ENCODE assay signal across 31 mouse cellular contexts in genomic region chr15:50472626-50473025, GRCm38 (mm10).
"Had no signal": no experiment of that assay in that cellular context is flagged by ENCODE, and none has a peak within 500 bp of the region (broad histone marks: within the 10 kb centered on the region; RNA-seq: fewer than 3 reads in every experiment).

No protein-coding gene starts in this region.

- H3K27me3 ChIP-seq: limb, embryonic 12.5 days; limb, embryonic 13.5 days; limb, embryonic 15.5 days; liver, embryonic 12.5 days; liver, embryonic 13.5 days; liver, embryonic 15.5 days; lung, embryonic 15.5 days; megakaryocyte, embryonic 14.5 days; midbrain, embryonic 12.5 days; midbrain, embryonic 13.5 days; midbrain, embryonic 15.5 days had no signal

- H3K9ac ChIP-seq: limb, embryonic 12.5 days; limb, embryonic 13.5 days; limb, embryonic 15.5 days; liver, embryonic 12.5 days; liver, embryonic 13.5 days; liver, embryonic 14.5 days; liver, embryonic 15.5 days; liver, postnatal 0 days; lung, embryonic 14.5 days; lung, embryonic 15.5 days; midbrain, embryonic 12.5 days; midbrain, embryonic 13.5 days; midbrain, embryonic 15.5 days had no signal

- H3K4me3 ChIP-seq: limb, embryonic 10.5 days; limb, embryonic 12.5 days; limb, embryonic 13.5 days; limb, embryonic 15.5 days; liver, embryonic 12.5 days; liver, embryonic 13.5 days; liver, embryonic 15.5 days; lung, embryonic 15.5 days; megakaryocyte, embryonic 14.5 days; midbrain, embryonic 10.5 days; midbrain, embryonic 12.5 days; midbrain, embryonic 13.5 days; midbrain, embryonic 15.5 days; myocyte had no signal

- H3K9me3 ChIP-seq: limb, embryonic 10.5 days; limb, embryonic 12.5 days; limb, embryonic 13.5 days; limb, embryonic 15.5 days; liver, embryonic 12.5 days; liver, embryonic 13.5 days; liver, embryonic 15.5 days; lung, embryonic 15.5 days; megakaryocyte, embryonic 14.5 days; midbrain, embryonic 10.5 days; midbrain, embryonic 12.5 days; midbrain, embryonic 13.5 days; midbrain, embryonic 15.5 days had no signal

- DNase-seq: left cerebral cortex, postnatal 4 days; liver; liver, embryonic 13.5 days; liver, postnatal 0 days; lung, adult 18-20 months; lung, adult 2 months; lung, embryonic 14.5 days; lung, postnatal 10 days; lung, postnatal 14 days; lung, postnatal 36 days; lung, postnatal 4 days; midbrain, embryonic 14.5 days had no signal

- H3K4me2 ChIP-seq: limb, embryonic 12.5 days; limb, embryonic 13.5 days; limb, embryonic 15.5 days; liver, embryonic 11.5 days; liver, embryonic 12.5 days; liver, embryonic 13.5 days; liver, embryonic 15.5 days; lung, embryonic 14.5 days; lung, embryonic 15.5 days; midbrain, embryonic 11.5 days; midbrain, embryonic 12.5 days; midbrain, embryonic 13.5 days; midbrain, embryonic 15.5 days had no signal

- ATAC-seq: liver, embryonic 12.5 days; liver, postnatal 0 days; lung, postnatal 0 days; midbrain, embryonic 15.5 days; midbrain, embryonic 16.5 days had no signal

- H3K27ac ChIP-seq: limb, embryonic 10.5 days; limb, embryonic 12.5 days; limb, embryonic 13.5 days; limb, embryonic 15.5 days; liver, embryonic 12.5 days; liver, embryonic 13.5 days; liver, embryonic 14.5 days; liver, embryonic 15.5 days; lung, embryonic 15.5 days; macrophage; midbrain, embryonic 10.5 days; midbrain, embryonic 12.5 days; midbrain, embryonic 13.5 days; midbrain, embryonic 15.5 days had no signal

- H3K36me3 ChIP-seq: limb, embryonic 10.5 days; limb, embryonic 12.5 days; limb, embryonic 13.5 days; limb, embryonic 15.5 days; liver, embryonic 12.5 days; liver, embryonic 13.5 days; liver, embryonic 15.5 days; lung, embryonic 15.5 days; midbrain, embryonic 10.5 days; midbrain, embryonic 12.5 days; midbrain, embryonic 13.5 days; midbrain, embryonic 15.5 days had no signal

- H3K4me1 ChIP-seq: limb, embryonic 10.5 days; limb, embryonic 12.5 days; limb, embryonic 13.5 days; limb, embryonic 15.5 days; liver, embryonic 12.5 days; liver, embryonic 13.5 days; liver, embryonic 15.5 days; lung, embryonic 15.5 days; megakaryocyte, embryonic 14.5 days; midbrain, embryonic 10.5 days; midbrain, embryonic 12.5 days; midbrain, embryonic 13.5 days; midbrain, embryonic 15.5 days had no signal
